Mouse (Mus musculus): ENCODE results near the gene Gatad1.

DNA sequence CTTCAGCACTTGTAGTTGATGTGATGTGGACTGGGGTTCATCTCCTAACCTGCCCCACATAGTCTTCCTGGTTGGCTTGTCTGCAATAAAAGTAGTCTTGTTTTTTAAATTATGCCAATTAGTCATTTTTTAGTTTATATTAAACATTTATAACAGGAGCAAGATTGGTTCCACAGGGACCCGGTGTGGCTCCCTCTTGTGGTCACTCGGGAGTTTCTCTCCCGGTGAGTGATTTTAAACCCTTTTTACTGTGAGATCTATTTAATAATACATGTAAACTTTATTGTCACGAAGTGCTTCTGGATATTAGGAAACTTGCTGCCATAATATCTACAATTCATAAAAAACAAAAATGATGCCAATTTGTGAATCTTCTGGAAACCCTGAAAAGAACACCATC lies 23.0 kb downstream of the Gatad1 start:
- TF ChIP-seq TAL1 (IDR thresholded peaks at IDR 0.05; ENCODE audit: low read length) (no peak), GATA1 (IDR thresholded peaks at IDR 0.05; ENCODE audit: low read length) (no peak)

All from erythroblast, embryonic 14.5 days (primary cell).